Mouse (Mus musculus): ENCODE results near the gene Cmbl.
"Not testable (repeated sequence)": the region's sequence is repeated elsewhere in the genome, so short reads cannot be mapped to it uniquely, and the experiment has no call there.

Cmbl gene

GRCm38 (mm10) chr15:31542013-31542958 lies 22.9 kb upstream of the Cmbl start:
- peak; percentile 51 for DNase-seq (ENCODE audit: low spot score)

DNA sequence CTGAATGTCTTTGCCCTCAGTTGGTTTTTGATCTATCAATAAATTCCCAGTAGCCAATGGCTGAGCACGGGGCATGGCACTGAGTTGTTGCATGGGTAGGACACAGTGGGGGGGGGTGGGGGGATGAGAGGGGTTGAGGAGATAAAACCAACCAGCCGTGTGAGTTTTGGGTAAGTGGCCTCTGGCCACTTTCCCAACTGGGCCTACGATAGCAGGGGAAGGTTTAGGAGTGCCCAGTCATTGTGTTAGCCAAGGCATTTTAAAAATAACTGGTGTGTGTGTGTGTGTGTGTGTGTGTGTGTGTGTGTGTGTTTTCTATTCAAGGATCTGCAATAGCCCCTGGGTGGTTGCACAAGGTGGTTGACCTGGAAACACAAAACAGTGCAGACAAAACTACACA lies 21.9 kb upstream of the Cmbl start:
- DNase-seq (ENCODE audit: low spot score), result no peak

- DNase-seq (ENCODE audit: low spot score), result no peak
These were observed 20.1 kb upstream of the Cmbl start for GRCm38 (mm10) chr15:31545058-31545457.

DNA sequence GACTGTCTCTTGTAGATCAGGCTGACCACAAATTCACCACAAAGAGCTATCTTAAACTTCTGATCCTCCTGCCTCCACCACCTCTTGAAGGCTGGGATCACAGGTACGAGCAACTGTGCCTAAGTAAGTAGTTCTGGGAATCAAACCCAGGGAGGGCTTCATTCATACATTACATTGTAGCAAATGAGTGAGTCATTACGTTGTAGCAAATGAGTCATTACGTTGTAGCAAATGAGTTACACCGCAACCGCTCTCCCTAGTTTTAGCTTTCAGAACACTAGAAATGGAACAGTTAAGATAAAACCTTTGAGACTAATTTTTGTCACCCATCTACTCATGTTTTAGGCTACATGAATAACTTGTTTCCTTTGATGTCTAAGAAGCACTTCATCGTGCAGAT lies 18.9 kb upstream of the Cmbl start:
- DNase-seq (ENCODE audit: low spot score), result no peak

DNA sequence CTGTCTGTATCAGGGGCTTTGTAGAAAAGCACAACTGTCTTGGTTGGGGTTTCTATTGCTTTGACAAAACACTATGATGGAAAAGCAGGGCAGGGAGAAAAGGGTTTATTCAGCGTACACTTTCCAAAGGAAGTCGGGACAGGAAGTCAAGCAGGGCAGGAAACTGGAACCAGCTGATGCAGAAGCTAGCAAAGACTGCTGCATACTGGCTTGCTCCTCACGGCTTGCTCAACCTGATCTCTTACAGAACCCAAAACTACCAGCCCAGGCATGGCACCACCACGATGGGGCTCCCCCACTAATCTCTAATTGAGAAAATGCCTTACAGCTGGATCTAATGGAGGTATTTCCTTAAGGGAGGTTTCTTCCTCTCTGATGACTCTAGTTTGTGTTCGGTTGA lies 17.8 kb upstream of the Cmbl start:
- no peak for DNase-seq (ENCODE audit: low spot score)

DNA sequence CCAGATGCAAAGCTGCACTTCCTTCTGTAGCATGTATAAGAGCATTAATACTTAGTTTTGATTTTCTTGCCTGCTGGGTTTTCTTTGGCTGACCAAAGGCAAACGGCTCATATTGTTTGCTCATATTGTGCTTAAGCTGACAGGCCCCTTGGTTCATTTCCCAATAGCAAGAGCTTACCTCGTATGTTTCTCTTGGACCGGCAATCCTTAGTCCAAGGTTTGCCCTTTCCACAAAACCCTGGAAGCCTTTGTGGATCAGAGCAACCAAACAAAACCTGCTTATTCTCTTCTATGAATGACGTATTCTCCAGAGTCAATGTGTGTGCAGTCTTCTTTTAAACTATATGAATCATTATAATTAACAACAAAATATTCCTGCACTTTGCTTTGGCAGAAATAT lies 14.8 kb upstream of the Cmbl start:
- DNase-seq (ENCODE audit: low spot score), result no peak

DNA sequence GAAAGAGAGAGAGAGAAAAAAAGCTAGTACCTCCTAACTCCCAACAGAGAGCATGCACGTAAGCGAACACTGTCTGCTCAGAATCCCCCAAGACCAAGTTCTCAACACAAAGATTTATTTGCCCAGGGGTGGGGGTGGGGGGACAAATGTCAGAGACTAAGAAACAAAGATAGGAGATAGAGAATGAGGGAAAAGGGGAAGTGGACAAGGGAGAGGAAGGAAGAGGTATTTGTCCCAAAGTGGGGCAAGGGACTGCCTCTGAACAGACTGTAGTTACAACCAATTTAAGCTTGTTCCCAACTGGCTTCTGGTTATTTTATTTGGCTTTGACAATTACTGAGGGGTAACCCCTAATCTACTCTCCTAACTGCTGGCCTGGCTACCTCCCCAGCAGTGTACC lies 10.3 kb upstream of the Cmbl start:
- DNase-seq (ENCODE audit: low spot score), result no peak

DNA sequence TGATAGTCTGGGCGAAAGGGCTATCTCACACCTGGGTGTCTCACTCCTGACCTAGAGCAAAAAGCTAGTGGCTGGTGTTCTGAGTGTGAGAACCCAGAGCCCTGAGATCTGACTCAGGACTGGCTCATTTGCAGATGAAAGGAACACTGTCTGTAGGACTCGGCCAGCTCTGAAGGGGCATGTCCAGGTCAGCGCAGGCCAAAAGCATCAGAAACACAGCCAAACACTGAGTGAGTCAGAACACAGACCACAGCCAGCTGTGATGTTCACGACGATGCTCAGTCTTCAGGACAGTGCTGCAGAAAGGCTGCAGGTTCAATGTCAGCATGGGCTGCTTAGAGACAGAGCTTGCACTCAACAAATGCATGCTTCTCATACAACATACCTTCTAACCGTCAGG lies 3.8 kb upstream of the Cmbl start:
- no peak for DNase-seq (ENCODE audit: low spot score)

DNA sequence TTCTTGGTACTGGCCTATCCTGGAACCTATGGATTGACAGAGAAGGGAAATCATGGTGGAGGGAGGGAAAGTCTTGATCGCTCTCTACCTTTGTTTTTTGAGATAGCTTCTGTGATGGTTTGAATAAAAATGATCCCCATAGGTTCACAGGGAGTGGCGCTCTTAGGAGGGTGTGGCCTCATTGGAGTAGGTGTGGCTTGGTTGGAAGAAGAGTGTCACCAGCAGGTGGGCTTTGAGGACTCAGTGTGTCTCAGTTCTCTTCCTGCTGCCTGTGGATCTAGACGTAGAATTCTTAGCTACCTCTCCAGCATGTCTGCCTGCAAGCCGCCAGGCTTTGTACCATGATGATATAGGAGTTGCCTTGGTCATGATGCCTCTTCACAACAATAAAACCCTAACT lies 3.2 kb upstream of the Cmbl start:
- no peak for DNase-seq (ENCODE audit: low spot score)

DNA sequence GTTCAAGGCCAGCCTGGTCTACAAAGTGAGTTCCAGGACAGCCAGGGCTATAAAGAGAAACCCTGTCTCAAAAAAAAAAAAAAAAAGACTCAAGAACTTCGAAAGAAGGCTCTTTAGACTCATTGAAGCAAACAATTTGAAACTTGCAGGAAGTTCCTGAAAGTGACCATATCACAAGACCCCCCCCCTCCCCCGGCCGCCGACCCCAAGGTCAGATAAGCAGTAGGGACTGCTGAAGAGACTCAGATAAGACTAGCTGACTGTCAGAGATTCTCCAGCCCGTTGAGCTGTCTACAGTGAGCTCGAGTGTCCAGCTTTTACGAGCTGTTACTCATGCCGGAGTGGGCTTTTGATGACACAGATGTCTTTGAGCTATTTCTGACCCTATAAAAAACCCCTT lies 2.3 kb upstream of the Cmbl start:
- DNase-seq (ENCODE audit: low spot score), result peak; percentile 60

DNA sequence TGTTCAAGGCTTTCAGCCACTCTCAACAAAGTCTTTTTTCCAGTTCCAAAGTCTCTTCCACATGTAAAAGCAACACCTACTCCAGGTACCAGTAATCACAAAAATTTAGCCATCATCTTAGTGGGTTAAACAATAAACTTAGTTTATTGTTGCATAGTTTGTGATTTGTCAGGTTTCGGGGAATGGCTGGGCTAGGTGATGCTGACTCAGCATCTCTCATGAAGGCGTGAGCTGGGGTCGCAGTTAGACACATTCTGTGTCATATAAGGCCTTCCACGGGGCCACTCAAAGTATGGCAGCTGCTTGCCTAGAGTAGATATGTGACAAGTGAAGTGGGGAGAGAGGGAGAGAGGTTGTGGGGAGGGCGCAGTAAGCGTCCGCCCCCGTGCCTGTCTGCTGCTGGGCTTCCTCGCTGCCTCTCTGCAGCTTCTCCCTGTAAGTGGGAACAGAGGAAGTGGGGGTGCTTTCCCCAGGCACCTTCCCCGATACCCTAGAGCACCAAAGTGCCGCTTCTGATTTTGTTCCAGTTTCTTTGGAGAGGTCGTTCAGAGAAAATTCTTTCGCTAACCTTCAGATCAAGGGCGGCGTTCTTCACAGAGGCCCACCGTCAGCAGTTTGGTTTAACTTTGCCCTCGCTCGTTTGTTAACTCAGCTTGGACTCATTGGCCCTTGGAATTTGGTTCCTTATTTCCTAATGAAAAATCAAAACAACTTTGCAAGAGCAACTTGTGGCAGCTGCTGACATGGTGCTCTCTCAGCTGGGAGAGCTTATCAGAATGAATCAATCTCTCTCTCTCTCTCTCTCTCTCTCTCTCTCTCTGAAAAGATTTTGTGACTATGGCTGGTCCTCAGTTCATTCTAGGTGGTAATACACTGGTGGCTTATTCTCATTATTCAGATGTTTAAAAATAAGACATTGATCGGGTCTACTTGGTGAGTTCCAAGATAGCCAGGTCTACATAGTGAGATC lies 1.3 kb upstream of the Cmbl start:
- peak; percentile 80 for DNase-seq (ENCODE audit: low spot score)

DNA sequence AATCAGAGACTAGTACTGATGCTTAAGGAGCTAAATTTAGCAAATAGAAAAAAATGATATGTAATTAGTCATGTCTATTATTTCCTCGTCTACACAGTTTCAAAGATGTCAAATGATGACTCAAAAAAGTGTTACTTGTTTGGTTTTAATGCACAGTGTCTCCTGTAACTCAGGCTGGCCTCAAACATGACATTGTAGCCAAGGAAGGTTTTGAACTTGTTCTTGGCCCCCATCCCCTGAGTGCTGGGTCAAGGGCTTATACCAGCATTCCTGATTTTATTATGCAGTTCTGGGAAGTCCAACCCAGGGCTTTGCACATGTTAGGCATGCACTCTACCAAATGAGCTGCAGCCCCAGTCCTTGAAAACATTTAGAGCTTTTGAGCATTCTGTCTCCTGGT lies 597 bp downstream of the Cmbl start:
- DNase-seq (ENCODE audit: low spot score), result no peak

- no peak for DNase-seq (ENCODE audit: low spot score)
These were observed 2.2 kb downstream of the Cmbl start for GRCm38 (mm10) chr15:31567431-31567830.

GRCm38 (mm10) chr15:31568581-31568996 lies 3.4 kb downstream of the Cmbl start:
- peak; percentile 88 for DNase-seq (ENCODE audit: low spot score)

DNA sequence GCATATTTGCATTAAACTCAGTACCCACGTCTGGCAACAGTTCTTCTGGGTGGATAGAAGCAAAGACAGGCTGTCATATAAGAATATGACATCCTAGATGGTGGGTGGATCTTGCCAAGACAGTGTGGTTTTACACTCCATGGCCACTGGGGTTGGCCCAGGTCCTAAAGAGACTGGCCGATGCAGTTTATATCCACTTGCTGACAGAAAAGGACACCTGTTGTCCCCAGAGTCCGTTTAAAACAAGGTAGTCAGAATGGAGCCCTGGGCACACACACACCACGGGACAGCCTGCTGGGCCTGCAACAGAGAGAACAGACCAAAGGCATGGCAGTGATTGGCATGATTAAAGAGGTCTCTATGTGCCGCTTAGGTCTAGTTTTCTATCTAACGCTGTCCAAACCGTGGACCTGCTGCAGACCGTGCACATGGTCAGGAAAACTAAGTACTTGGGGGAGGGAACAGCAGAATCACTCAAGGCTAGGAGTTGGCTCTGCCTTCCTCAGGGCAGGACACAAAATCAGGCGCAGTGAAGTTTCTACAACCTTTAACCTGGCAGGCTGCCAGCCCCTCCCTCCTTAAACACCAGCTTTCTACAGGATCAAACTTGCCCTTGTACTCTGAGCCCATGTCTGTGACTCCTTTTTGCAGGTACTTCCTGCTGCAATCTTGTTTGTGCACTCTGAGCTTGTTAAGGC lies 4.3 kb downstream of the Cmbl start:
- DNase-seq (ENCODE audit: low spot score), result peak; percentile 82

DNA sequence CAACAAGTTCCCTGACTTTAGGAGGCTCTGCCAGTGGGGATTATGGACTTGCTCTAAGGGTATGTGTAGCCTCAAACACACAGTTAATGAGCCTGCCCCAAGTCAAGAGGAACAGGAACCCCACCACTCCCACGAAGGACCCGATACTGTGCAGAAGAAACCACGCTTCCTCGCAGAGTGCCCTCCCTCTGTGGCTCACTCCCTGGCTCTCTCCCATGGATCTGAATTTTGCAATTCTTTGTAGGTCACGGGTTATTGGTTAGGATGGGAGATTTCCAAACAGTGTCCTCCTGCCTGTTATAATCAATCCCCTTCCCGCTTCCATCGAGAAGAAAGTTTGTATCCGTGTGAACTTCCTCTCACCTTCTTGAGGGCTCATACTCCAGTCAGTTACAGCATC lies 5.8 kb downstream of the Cmbl start:
- no peak for DNase-seq (ENCODE audit: low spot score)

DNA sequence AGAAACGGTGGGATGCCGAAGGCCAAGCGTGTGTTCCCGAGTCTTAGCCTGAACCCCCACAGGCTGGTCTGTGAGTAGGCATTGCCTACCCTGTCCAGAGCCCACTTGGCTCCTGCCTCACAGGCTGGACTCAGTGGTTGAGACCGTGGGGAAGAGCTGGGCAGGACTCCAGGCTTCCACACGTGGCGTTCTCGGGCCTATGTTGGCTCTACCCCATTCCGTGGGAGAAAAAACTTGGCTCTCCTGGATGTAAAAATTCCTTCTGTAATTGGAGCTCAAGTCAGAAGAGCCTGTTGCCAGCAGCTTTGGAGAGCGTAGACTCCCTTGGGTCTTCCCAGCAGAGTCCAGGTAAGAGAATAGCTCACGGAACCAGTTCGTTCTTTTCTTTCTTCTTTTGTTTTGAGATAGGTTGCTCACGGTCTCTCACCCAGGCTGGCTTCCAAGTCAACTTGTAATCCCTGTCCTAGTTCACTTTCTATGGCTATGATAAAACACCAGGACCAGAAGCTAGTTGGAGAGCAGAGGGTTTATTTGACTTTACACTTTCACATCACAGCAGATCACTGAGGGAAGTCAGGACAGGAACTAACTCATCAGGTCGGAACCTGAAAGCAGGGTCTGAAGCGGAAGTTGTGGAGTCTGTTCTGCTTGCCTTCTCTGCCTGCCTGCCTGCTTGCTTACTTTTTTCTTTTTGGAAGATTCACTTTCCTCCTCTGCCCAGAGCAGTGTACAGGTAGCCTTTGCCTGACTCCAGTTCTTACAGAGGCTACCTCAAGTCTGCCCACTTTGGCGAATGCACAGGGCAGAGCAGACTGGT lies 6.9 kb downstream of the Cmbl start:
- no peak for DNase-seq (ENCODE audit: low spot score)

- no peak for DNase-seq (ENCODE audit: low spot score)
These were observed 8.1 kb downstream of the Cmbl start for GRCm38 (mm10) chr15:31573287-31573686.

- DNase-seq (ENCODE audit: low spot score), result no peak
These were observed 8.5 kb downstream of the Cmbl start for GRCm38 (mm10) chr15:31573692-31574091.

DNA sequence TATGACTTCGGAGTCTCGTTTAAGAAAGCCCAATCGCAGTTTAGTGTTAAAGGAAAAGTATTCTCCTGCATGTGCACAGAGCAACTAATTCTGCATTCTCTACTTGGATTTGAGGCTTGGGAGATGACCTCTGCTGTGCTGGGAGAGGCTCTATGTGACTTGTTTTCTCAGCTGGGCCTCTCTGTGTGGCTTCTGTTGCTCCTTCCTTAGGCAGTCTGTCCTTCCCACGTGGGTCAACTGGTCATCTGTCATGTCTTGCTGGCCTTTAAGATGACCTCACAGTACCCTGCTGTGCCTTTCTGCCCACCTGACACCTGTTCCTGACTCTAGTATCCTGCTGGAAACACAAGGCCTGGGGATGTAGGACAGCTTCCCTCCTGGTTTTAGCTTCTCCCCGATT lies 10.9 kb downstream of the Cmbl start:
- DNase-seq (ENCODE audit: low spot score), result no peak

DNA sequence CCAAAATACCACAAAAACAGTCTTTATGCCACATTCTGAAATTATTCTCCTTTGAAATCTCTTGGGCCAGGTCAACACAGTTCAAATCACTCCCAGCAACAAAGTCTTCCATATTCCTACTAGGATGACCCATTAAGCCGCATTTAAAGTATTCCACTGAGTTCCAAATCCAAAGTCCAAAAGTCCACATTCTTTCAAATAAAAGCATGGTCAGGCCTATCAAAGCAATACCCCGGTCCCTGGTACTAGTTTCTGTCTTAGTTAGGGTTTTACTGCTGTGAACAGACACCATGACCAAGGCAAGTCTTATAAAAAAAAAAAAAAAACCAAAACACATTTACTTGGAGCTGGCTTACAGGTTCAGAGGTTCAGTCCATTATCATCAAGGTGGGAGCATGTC lies 15.9 kb downstream of the Cmbl start:
- DNase-seq (ENCODE audit: low spot score), result not testable (repeated sequence)
